ENCODE assay signal across 8 mouse cellular contexts in the genomic region with DNA sequence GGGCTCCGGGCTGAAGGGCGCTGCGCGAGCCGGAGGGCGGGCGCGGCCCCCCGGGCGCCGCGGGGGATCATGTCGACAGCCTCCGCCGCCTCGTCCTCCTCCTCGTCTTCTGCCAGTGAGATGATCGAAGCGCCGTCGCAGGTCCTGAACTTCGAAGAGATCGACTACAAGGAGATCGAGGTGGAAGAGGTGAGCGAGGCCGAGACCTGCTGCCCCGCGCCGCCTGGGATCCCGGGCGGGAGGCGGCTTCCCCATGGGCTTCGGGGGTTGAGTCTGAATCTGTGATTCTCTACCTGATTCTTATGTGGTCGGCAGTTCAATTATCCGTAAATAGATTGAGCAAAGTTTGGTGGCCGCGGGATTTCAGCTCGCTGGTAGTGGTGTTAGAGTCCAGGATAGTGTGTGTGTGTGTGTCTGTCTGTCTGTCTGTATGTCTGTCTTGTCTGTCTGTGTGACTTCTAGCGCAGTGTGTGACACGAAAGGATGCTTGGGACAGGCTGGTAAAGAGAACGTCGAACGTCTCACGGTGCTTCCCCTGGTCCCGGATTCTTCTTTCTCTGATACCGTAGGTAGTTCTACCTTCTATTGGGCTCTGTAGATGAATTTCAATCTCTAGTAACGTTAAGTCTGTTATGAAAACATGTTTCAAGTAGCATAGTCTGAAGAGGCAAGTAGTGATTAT. TPM values are rescaled to one million over a fixed set of nuclear protein-coding genes. Genes with fewer than 3 reads are reported as not detected.
DNase-seq lines count a peak whose midpoint lies in the region; ATAC-seq and TF ChIP-seq lines count a peak whose summit lies in the region.

No protein-coding gene starts in this region.

- H3K4me2 ChIP-seq in kidney, embryonic 14.5 days (replicated peaks; ENCODE audit: low read depth, low read length) = peak overlapping the region; percentile 70
- H3K4me2 ChIP-seq in forebrain, embryonic 12.5 days = peak overlapping the region; percentile 87
- peak overlapping the region; percentile 79 for H3K4me2 ChIP-seq in liver, embryonic 12.5 days

- H3K36me3 ChIP-seq in kidney, embryonic 14.5 days (ENCODE audit: control insufficient read depth, insufficient read depth, low read length) = no peaks in the 10 kb centered on the region
- peaks cover 11% of the 10 kb centered on the region for H3K36me3 ChIP-seq in G1E (replicated peaks)
- H3K36me3 ChIP-seq in forebrain, embryonic 12.5 days (replicated peaks) = no peaks in the 10 kb centered on the region
- no peaks in the 10 kb centered on the region for H3K36me3 ChIP-seq in liver, embryonic 12.5 days

- no peak for TF ChIP-seq CTCF in G1E (IDR thresholded peaks at IDR 0.05; ENCODE audit: low read depth, low read length)
- no peak for TF ChIP-seq CTCF in olfactory bulb, adult 2 months (IDR thresholded peaks at IDR 0.05; ENCODE audit: insufficient read depth, low read depth, low read length)

- no peak for TF ChIP-seq POLR2A in olfactory bulb, adult 2 months (IDR thresholded peaks at IDR 0.05; ENCODE audit: insufficient read depth, low read depth, low read length)

- H3K4me3 ChIP-seq in kidney, embryonic 14.5 days (ENCODE audit: low read length) = peak overlapping the region; percentile 79
- H3K4me3 ChIP-seq in G1E (ENCODE audit: low read depth, low read length) = peak overlapping the region; percentile 89
- H3K4me3 ChIP-seq in forebrain, embryonic 12.5 days (replicated peaks) = peak overlapping the region; percentile 87
- H3K4me3 ChIP-seq in liver, embryonic 12.5 days = peak overlapping the region; percentile 90
- peak overlapping the region; percentile 94 for H3K4me3 ChIP-seq in olfactory bulb, adult 2 months (ENCODE audit: insufficient read depth, low read depth, low read length)

- H3K9ac ChIP-seq in kidney, embryonic 14.5 days (ENCODE audit: low read depth, low read length) = peak overlapping the region; percentile 91
- peak overlapping the region; percentile 87 for H3K9ac ChIP-seq in forebrain, embryonic 12.5 days
- peak overlapping the region; percentile 86 for H3K9ac ChIP-seq in liver, embryonic 12.5 days

- H3K9me3 ChIP-seq in kidney, embryonic 14.5 days (ENCODE audit: control insufficient read depth, low read length) = no peaks in the 10 kb centered on the region
- no peaks in the 10 kb centered on the region for H3K9me3 ChIP-seq in G1E (replicated peaks)
- no peaks in the 10 kb centered on the region for H3K9me3 ChIP-seq in forebrain, embryonic 12.5 days
- no peaks in the 10 kb centered on the region for H3K9me3 ChIP-seq in liver, embryonic 12.5 days (replicated peaks)

- under 1% methylated on average over 42 of the region's 47 CpGs for WGBS in kidney, embryonic 14.5 days
- WGBS in forebrain, embryonic 12.5 days = under 1% methylated on average over 47 of the region's 47 CpGs
- 1% methylated on average over 42 of the region's 47 CpGs for WGBS in liver, embryonic 12.5 days (ENCODE audit: insufficient replicate concordance)
- WGBS in olfactory bulb, adult 2 months = under 1% methylated on average over 47 of the region's 47 CpGs

- H3K27me3 ChIP-seq in kidney, embryonic 14.5 days (ENCODE audit: control insufficient read depth, insufficient read depth, low read length) = no peaks in the 10 kb centered on the region
- no peaks in the 10 kb centered on the region for H3K27me3 ChIP-seq in G1E (ENCODE audit: insufficient read depth, low read length)
- no peaks in the 10 kb centered on the region for H3K27me3 ChIP-seq in forebrain, embryonic 12.5 days
- no peaks in the 10 kb centered on the region for H3K27me3 ChIP-seq in liver, embryonic 12.5 days (replicated peaks)

- DNase-seq in kidney, postnatal 4 days = no peak
- DNase-seq in G1E (ENCODE audit: low spot score) = no peak
- no peak for DNase-seq in adrenal gland, adult 18-20 months (ENCODE audit: low spot score in 2 of 2)
- no peak for DNase-seq in testis, postnatal 10 days (ENCODE audit: low spot score)

- H3K4me1 ChIP-seq in kidney, embryonic 14.5 days (ENCODE audit: control insufficient read depth, insufficient read depth, low read length) = peaks cover 17% of the 10 kb centered on the region; the same call in 1 of the 2 replicates
- H3K4me1 ChIP-seq in G1E (ENCODE audit: insufficient read depth, low read depth, low read length) = peaks cover 21% of the 10 kb centered on the region
- H3K4me1 ChIP-seq in forebrain, embryonic 12.5 days = peaks cover 22% of the 10 kb centered on the region
- H3K4me1 ChIP-seq in liver, embryonic 12.5 days = peaks cover 40% of the 10 kb centered on the region
- H3K4me1 ChIP-seq in olfactory bulb, adult 2 months (ENCODE audit: control insufficient read depth, insufficient read depth, low read length) = no peaks in the 10 kb centered on the region

- H3K27ac ChIP-seq in kidney, embryonic 14.5 days (ENCODE audit: low read depth, low read length) = peak overlapping the region; percentile 97
- H3K27ac ChIP-seq in forebrain, embryonic 12.5 days = peak overlapping the region; percentile 98
- H3K27ac ChIP-seq in liver, embryonic 12.5 days = peak overlapping the region; percentile 98
- no peak overlapping the region for H3K27ac ChIP-seq in olfactory bulb, adult 2 months (ENCODE audit: insufficient read depth, low read depth, low read length)

- ATAC-seq in kidney, embryonic 14.5 days (ENCODE audit: low FRiP score, low TSS enrichment) = no peak; the same call in 1 of the 2 replicates
- no peak for ATAC-seq in G1E (ENCODE audit: extremely low read depth, insufficient number of reproducible peaks, low FRiP score, poor library complexity, severe bottlenecking)
- ATAC-seq in forebrain, embryonic 12.5 days (ENCODE audit: low FRiP score) = no peak
- ATAC-seq in liver, embryonic 12.5 days = peak; percentile 52

RNA-seq across cellular contexts. Expression of a gene that starts 0.4 kb away (rescaled TPM):
- 19.8 and 49.5 TPM in 2 replicates for polyA plus RNA-seq in kidney, embryonic 14.5 days (2014; fragmentation: Nextera tagmentation; extraction: Ambion mirVana)
- total RNA-seq in G1E (2014; fragmentation: Nextera tagmentation) = 58.6 and 59.9 TPM in 2 replicates
- total RNA-seq in G1E (2017) = 37.4 and 39.6 TPM in 2 replicates
- 3.7 and 4.9 TPM in 2 replicates for polyA plus RNA-seq in G1E (2012)
- polyA plus RNA-seq in forebrain, embryonic 12.5 days (2016; fragmentation: Nextera tagmentation; extraction: Ambion mirVana) = 45.1 and 47.5 TPM in 2 replicates
- 25.0 and 25.3 TPM in 2 replicates for polyA plus RNA-seq in liver, embryonic 12.5 days (2016; fragmentation: Nextera tagmentation; extraction: Ambion mirVana)
- 108 and 182 TPM in 2 replicates for polyA plus RNA-seq in olfactory bulb, adult 2 months (2012; ENCODE audit: insufficient read depth, insufficient read length, low replicate concordance, missing spikeins)
- 10 to 100 TPM; 40.4 to 41.0 TPM for total RNA-seq in adrenal gland, adult 18-20 months (2021)
